Mouse (Mus musculus) heart, adult 2 months (tissue): ENCODE results near the gene Dsn1. TPM values are rescaled to one million over a fixed set of nuclear protein-coding genes. Genes with fewer than 3 reads are reported as not detected.

Source experiments
- DNase-seq, 2 experiments: peaks; one replicate each; pipeline ENCODE4 v3.0.0; 2021
- H3K27ac ChIP-seq: fragments of 200-600 bp; 2 replicates; pipeline ENCODE4 v1.8.1; 2022
- H3K27me3 ChIP-seq: fragments of 200-500 bp; 2 replicates; pipeline ENCODE4 v1.6.1; 2012; ENCODE audit warnings: mild to moderate bottlenecking, low read length, inconsistent platforms, mixed read lengths; ENCODE audit not compliant: control insufficient read depth, insufficient read depth
- H3K36me3 ChIP-seq: fragments of 200-500 bp; 2 replicates; pipeline ENCODE4 v1.6.1; 2012; ENCODE audit warnings: low read length, inconsistent platforms; ENCODE audit not compliant: control insufficient read depth, insufficient read depth
- H3K4me1 ChIP-seq: fragments of 200-500 bp; 2 replicates; pipeline ENCODE4 v1.6.1; 2011; ENCODE audit warnings: low read length; ENCODE audit not compliant: control insufficient read depth, insufficient read depth
- H3K4me3 ChIP-seq: fragments of 200-600 bp; 2 replicates; pipeline ENCODE4 v1.8.1; 2022
- H3K79me2 ChIP-seq: fragments of 200-500 bp; replicated peaks from 2 replicates; pipeline ENCODE4 v1.6.1; 2012; ENCODE audit warnings: mild to moderate bottlenecking, inconsistent platforms, low read length, moderate library complexity, mixed read lengths; ENCODE audit not compliant: control insufficient read depth, insufficient read depth
- H3K9ac ChIP-seq: fragments of 200-500 bp; 2 replicates; pipeline ENCODE4 v1.6.1; 2012; ENCODE audit warnings: low read depth, mild to moderate bottlenecking, control low read depth, inconsistent platforms, low read length, mixed read lengths
- CTCF ChIP-seq: fragments of 200-600 bp; IDR thresholded peaks from 2 replicates; pipeline ENCODE4 v1.8.1; 2022; ENCODE audit warnings: antibody characterized with exemption, mild to moderate bottlenecking, moderate library complexity
- EP300 ChIP-seq: fragments of 200-500 bp; IDR thresholded peaks from 2 replicates; pipeline ENCODE4 v1.6.1; 2011; ENCODE audit warnings: low read depth, low read length, control low read depth; ENCODE audit not compliant: insufficient read depth
- POLR2A ChIP-seq: fragments of 200-500 bp; IDR thresholded peaks from 2 replicates; pipeline ENCODE4 v1.6.1; 2011; ENCODE audit warnings: mild to moderate bottlenecking, low read depth, low read length, control low read depth; ENCODE audit not compliant: insufficient read depth
- WGBS: fragments of 180-500 bp; shearing (Covaris S2); methylation state at CpG from one replicate; pipeline ENCODE4 v1.1.7; 2018; 5-methylcytosine and 5-hydroxymethylcytosine counted together
- intact Hi-C: fragments of 180-260 bp; cut with DNase I; formaldehyde crosslinking; loops from one replicate; pipeline ENCODE4 v1.15.1; 2025
- polyA plus RNA-seq: library from polyadenylated mRNA; depleted of rRNA; stranded (reverse); fragments of >200 nt; gene quantifications from 2 replicates; pipeline ENCODE4 v1.2.3, GENCODE M21; 2012
- total RNA-seq, 2 experiments: library from RNA; stranded (reverse); gene quantifications; 2 replicates each; pipeline ENCODE4 v1.2.3; 2021

Dsn1 gene
- total and polyA plus RNA-seq, 3 experiments = 0.70 to 1.8 (median 1.3) TPM

- Histone ChIP-seq H3K27me3 (no peaks in the 10 kb centered on the region), H3K4me3 (no peak overlapping the region), H3K79me2 (peaks cover 3% of the 10 kb centered on the region), H3K9ac (no peak overlapping the region), H3K36me3 (no peaks in the 10 kb centered on the region), H3K27ac (no peak overlapping the region), H3K4me1 (no peaks in the 10 kb centered on the region)
- DNase-seq = no peak
- TF ChIP-seq CTCF (no peak), EP300 (no peak)
- intact Hi-C loops = no loop called here
- WGBS = 89% methylated on average over 7 of the region's 7 CpGs
Observed at GRCm38 (mm10) chr2:157035371-157035770, 28.4 kb upstream of the Dsn1 start.

GRCm38 (mm10) chr2:157030804-157031203 lies 23.9 kb upstream of the Dsn1 start:
- DNase-seq = peak; percentile 81 to 87
- TF ChIP-seq CTCF (peak; percentile 94), POLR2A (no peak), EP300 (0 out of 2 replicates have a peak, but pooled peaks have one; percentile 45)
- WGBS = 44% methylated on average over 9 of the region's 9 CpGs
- no peaks in the 10 kb centered on the region for H3K79me2 ChIP-seq
- H3K27me3 ChIP-seq = no peaks in the 10 kb centered on the region
- no peak overlapping the region for H3K4me3 ChIP-seq
- H3K27ac ChIP-seq = no peak overlapping the region
- no peak overlapping the region for H3K9ac ChIP-seq
- intact Hi-C loops = loop anchor here (2.0 to 5.0 kb wide), 2 partner anchors 48 to 224 kb away; partner anchors contain the start of gene Soga1
- H3K36me3 ChIP-seq = no peaks in the 10 kb centered on the region
- no peaks in the 10 kb centered on the region for H3K4me1 ChIP-seq

- Histone ChIP-seq H3K27me3 (no peaks in the 10 kb centered on the region), H3K36me3 (no peaks in the 10 kb centered on the region), H3K79me2 (no peaks in the 10 kb centered on the region), H3K4me1 (no peaks in the 10 kb centered on the region), H3K27ac (no peak overlapping the region), H3K4me3 (no peak overlapping the region), H3K9ac (no peak overlapping the region)
- 86% methylated on average over 4 of the region's 4 CpGs for WGBS
- intact Hi-C loops = loop anchor here (2.0 kb wide), 1 partner anchor 123 kb away; no protein-coding TSS in a partner anchor
- no peak for TF ChIP-seq CTCF
- no peak for TF ChIP-seq EP300
- no peak for TF ChIP-seq POLR2A
- no peak for DNase-seq
Observed at GRCm38 (mm10) chr2:157028261-157028660, 21.3 kb upstream of the Dsn1 start.

GRCm38 (mm10) chr2:157027106-157028008 lies 20.4 kb upstream of the Dsn1 start:
- intact Hi-C loops = loop anchor here (2.0 kb wide), 1 partner anchor 123 kb away; no protein-coding TSS in a partner anchor
- 70% methylated on average over 21 of the region's 21 CpGs for WGBS
- TF ChIP-seq EP300 = no peak
- TF ChIP-seq CTCF = no peak
- no peak for TF ChIP-seq POLR2A
- Histone ChIP-seq H3K79me2 (no peaks in the 10 kb centered on the region), H3K9ac (no peak overlapping the region), H3K36me3 (no peaks in the 10 kb centered on the region), H3K27me3 (no peaks in the 10 kb centered on the region), H3K4me1 (no peaks in the 10 kb centered on the region), H3K4me3 (no peak overlapping the region), H3K27ac (no peak overlapping the region)
- DNase-seq = peak; percentile 45 to 52

- no peak for DNase-seq
- H3K4me3 ChIP-seq = no peak overlapping the region
- H3K27me3 ChIP-seq = no peaks in the 10 kb centered on the region
- intact Hi-C loops = no loop called here
- no peak overlapping the region for H3K9ac ChIP-seq
- no peaks in the 10 kb centered on the region for H3K36me3 ChIP-seq
- H3K79me2 ChIP-seq = no peaks in the 10 kb centered on the region
- no peak overlapping the region for H3K27ac ChIP-seq
- 93% methylated on average over 16 of the region's 16 CpGs for WGBS
- TF ChIP-seq POLR2A = no peak
- TF ChIP-seq EP300 = no peak
- TF ChIP-seq CTCF = no peak
- no peaks in the 10 kb centered on the region for H3K4me1 ChIP-seq
Observed at GRCm38 (mm10) chr2:157021156-157021555, 14.2 kb upstream of the Dsn1 start.

- H3K36me3 ChIP-seq = no peaks in the 10 kb centered on the region
- intact Hi-C loops = no loop called here
- no peaks in the 10 kb centered on the region for H3K27me3 ChIP-seq
- no peaks in the 10 kb centered on the region for H3K4me1 ChIP-seq
- TF ChIP-seq EP300 = no peak
- no peak for TF ChIP-seq CTCF
- no peak for TF ChIP-seq POLR2A
- DNase-seq = no peak
- H3K79me2 ChIP-seq = no peaks in the 10 kb centered on the region
- H3K4me3 ChIP-seq = no peak overlapping the region
- H3K27ac ChIP-seq = no peak overlapping the region
- 89% methylated on average over 4 of the region's 4 CpGs for WGBS
- H3K9ac ChIP-seq = no peak overlapping the region
Observed at GRCm38 (mm10) chr2:157019228-157019627, 12.3 kb upstream of the Dsn1 start.
